ENCODE assay signal across 8 mouse cellular contexts in genomic region chr6:50526597-50527024, GRCm38 (mm10). TPM values are rescaled to one million over a fixed set of nuclear protein-coding genes. Genes with fewer than 3 reads are reported as not detected.
DNase-seq lines count a peak whose midpoint lies in the region; ATAC-seq and TF ChIP-seq lines count a peak whose summit lies in the region.

No protein-coding gene starts in this region.

- H3K9me3 ChIP-seq in E14TG2a.4 (ENCODE audit: low read length), result 0 out of 2 replicates have a peak, but pooled peaks cover 4% of the 10 kb centered on the region
- no peaks in the 10 kb centered on the region for H3K9me3 ChIP-seq in limb, embryonic 13.5 days
- H3K9me3 ChIP-seq in neural tube, embryonic 14.5 days (ENCODE audit: control insufficient read depth, low read length), result no peaks in the 10 kb centered on the region

- peak; percentile 66; the same call in 1 of the 2 replicates for ATAC-seq in limb, embryonic 13.5 days (ENCODE audit: low FRiP score, low read depth)
- ATAC-seq in neural tube, embryonic 14.5 days (ENCODE audit: low read depth), result peak; percentile 61; the same call in 1 of the 2 replicates

- no peak overlapping the region for H3K4me2 ChIP-seq in limb, embryonic 13.5 days (replicated peaks)
- H3K4me2 ChIP-seq in neural tube, embryonic 14.5 days (ENCODE audit: low read depth, low read length), result no peak overlapping the region

- WGBS in limb, embryonic 13.5 days, result 20% methylated on average over 7 of the region's 7 CpGs
- 19% methylated on average over 7 of the region's 7 CpGs for WGBS in neural tube, embryonic 14.5 days

- no peaks in the 10 kb centered on the region for H3K36me3 ChIP-seq in E14TG2a.4 (ENCODE audit: insufficient read depth, low read length)
- H3K36me3 ChIP-seq in limb, embryonic 13.5 days, result no peaks in the 10 kb centered on the region
- no peaks in the 10 kb centered on the region for H3K36me3 ChIP-seq in neural tube, embryonic 14.5 days (ENCODE audit: control insufficient read depth, insufficient read depth, low read length)

- peak; percentile 93 for TF ChIP-seq CTCF in E14TG2a.4 (conservative IDR thresholded peaks at IDR 0.05; ENCODE audit: low read length)

- no peak overlapping the region for H3K27ac ChIP-seq in limb, embryonic 13.5 days
- no peak overlapping the region for H3K27ac ChIP-seq in neural tube, embryonic 14.5 days (ENCODE audit: low read depth, low read length)

- no peak overlapping the region for H3K4me3 ChIP-seq in E14TG2a.4 (replicated peaks; ENCODE audit: low read length)
- H3K4me3 ChIP-seq in limb, embryonic 13.5 days, result no peak overlapping the region
- H3K4me3 ChIP-seq in neural tube, embryonic 14.5 days (ENCODE audit: low read depth, low read length), result no peak overlapping the region

- no peak overlapping the region for H3K9ac ChIP-seq in limb, embryonic 13.5 days
- no peak overlapping the region for H3K9ac ChIP-seq in neural tube, embryonic 14.5 days (replicated peaks; ENCODE audit: low read depth, low read length)

- peak; percentile 97 for DNase-seq in 3T3-L1 (ENCODE audit: low read depth, low spot score)
- DNase-seq in c-Kit-positive CD71-positive TER-119-negative erythroid progenitor cells, embryonic 14.5 days (ENCODE audit: low read depth), result peak; percentile 54
- DNase-seq in fibroblast of lung, adult 2 months (ENCODE audit: low read depth), result peak; percentile 69
- DNase-seq in kidney, adult 18-20 months, result peak; percentile 71
- DNase-seq in thymus, postnatal 4 days, result peak; percentile 81

- peaks cover 18% of the 10 kb centered on the region for H3K27me3 ChIP-seq in E14TG2a.4 (ENCODE audit: insufficient read depth, low read length)
- no peaks in the 10 kb centered on the region for H3K27me3 ChIP-seq in limb, embryonic 13.5 days
- H3K27me3 ChIP-seq in neural tube, embryonic 14.5 days (ENCODE audit: control insufficient read depth, insufficient read depth, low read length), result no peaks in the 10 kb centered on the region

- peaks cover 20% of the 10 kb centered on the region for H3K4me1 ChIP-seq in E14TG2a.4 (replicated peaks; ENCODE audit: low read depth, low read length)
- peaks cover 29% of the 10 kb centered on the region for H3K4me1 ChIP-seq in limb, embryonic 13.5 days
- no peaks in the 10 kb centered on the region for H3K4me1 ChIP-seq in neural tube, embryonic 14.5 days (ENCODE audit: control insufficient read depth, insufficient read depth, low read length)

RNA-seq across cellular contexts. Expression of gene Cycs, which starts 39.7 kb away (rescaled TPM):
- polyA plus RNA-seq in limb, embryonic 13.5 days (2015; fragmentation: Nextera tagmentation; extraction: Ambion mirVana), result 60.7 and 63.7 TPM in 2 replicates
- 80.7 and 84.2 TPM in 2 replicates for polyA plus RNA-seq in neural tube, embryonic 14.5 days (2014; fragmentation: Nextera tagmentation; extraction: Ambion mirVana)
